Mouse (Mus musculus) hindbrain, embryonic 10.5 days (tissue): ENCODE results near the gene Fibin. TPM values are rescaled to one million over a fixed set of nuclear protein-coding genes. Genes with fewer than 3 reads are reported as not detected.

Experiments
- DNase-seq: peaks from one replicate; pipeline ENCODE4 v3.0.0-alpha.2; 2017; ENCODE audit warnings: low spot score
- H3K27ac ChIP-seq: fragments of 300-500 bp; sonication (generic); 2 replicates; pipeline ENCODE4 v1.5.1; 2016; ENCODE audit warnings: mild to moderate bottlenecking, moderate library complexity
- H3K27me3 ChIP-seq: fragments of 300-500 bp; sonication (generic); 2 replicates; pipeline ENCODE4 v1.6.1; 2016; ENCODE audit warnings: mild to moderate bottlenecking; ENCODE audit not compliant: poor library complexity, insufficient read depth, severe bottlenecking
- H3K36me3 ChIP-seq: fragments of 300-500 bp; sonication (generic); 2 replicates; pipeline ENCODE4 v1.6.1; 2016; ENCODE audit warnings: mild to moderate bottlenecking, moderate library complexity
- H3K4me1 ChIP-seq: fragments of 300-500 bp; sonication (generic); replicated peaks from 2 replicates; pipeline ENCODE4 v1.6.1; 2016; ENCODE audit warnings: mild to moderate bottlenecking
- H3K4me3 ChIP-seq: fragments of 300-500 bp; sonication (generic); 2 replicates; pipeline ENCODE4 v1.5.1; 2016; ENCODE audit warnings: mild to moderate bottlenecking, moderate library complexity
- H3K9me3 ChIP-seq: fragments of 300-500 bp; sonication (generic); 2 replicates; pipeline ENCODE4 v1.6.1; 2016; ENCODE audit warnings: mild to moderate bottlenecking, moderate library complexity
- WGBS: fragments of 180-500 bp; shearing (Covaris S2); methylation state at CpG from one replicate; pipeline ENCODE4 v1.1.7; 2016; 5-methylcytosine and 5-hydroxymethylcytosine counted together
- polyA plus RNA-seq: library from polyadenylated mRNA; unstranded; fragments of >200 nt; fragmentation: Nextera tagmentation; extraction: Ambion mirVana; gene quantifications from 2 replicates; pipeline ENCODE4 v1.2.1, GENCODE M21; 2016

Fibin gene
- polyA plus RNA-seq, 1 experiment from 2014 or later, result 3.2 TPM

DNA sequence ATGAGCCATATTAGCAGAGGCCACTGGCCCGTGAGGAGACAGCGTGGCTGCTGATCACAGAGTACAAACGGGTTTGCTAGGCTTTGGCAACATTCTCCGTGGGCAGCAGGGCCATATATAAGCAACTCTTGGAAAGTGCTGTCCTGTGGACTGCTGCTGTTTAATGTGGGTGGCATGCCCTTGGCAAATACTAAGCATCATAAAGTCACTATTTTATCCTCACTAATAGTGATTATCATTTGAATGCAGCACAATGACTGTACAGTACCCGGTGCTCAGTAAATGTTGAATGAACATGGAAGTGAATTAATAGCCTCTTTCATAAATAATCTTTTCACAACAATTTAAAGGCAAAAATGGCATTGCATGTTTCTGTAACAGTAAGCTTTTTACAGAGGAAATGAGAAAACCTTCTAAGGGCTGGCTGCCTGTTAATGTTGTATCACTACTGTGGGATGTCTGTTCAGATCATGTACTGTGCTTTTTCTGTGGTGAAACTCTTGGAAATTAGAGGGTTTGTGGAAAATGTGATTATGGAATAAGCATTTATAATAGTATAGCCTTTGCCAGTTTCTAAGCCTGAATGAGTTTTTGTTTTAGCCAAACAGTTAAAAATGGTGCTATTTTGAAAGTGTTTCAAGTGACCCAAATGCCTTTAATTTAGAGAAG lies 9.5 kb downstream of the Fibin start:
- H3K36me3 ChIP-seq, result no peaks in the 10 kb centered on the region
- peaks cover 5% of the 10 kb centered on the region for H3K4me1 ChIP-seq
- no peak overlapping the region for H3K27ac ChIP-seq
- 88% methylated on average over 5 of the region's 5 CpGs for WGBS
- no peaks in the 10 kb centered on the region for H3K27me3 ChIP-seq
- no peaks in the 10 kb centered on the region for H3K9me3 ChIP-seq
- DNase-seq, result no peak
- H3K4me3 ChIP-seq, result no peak overlapping the region

DNA sequence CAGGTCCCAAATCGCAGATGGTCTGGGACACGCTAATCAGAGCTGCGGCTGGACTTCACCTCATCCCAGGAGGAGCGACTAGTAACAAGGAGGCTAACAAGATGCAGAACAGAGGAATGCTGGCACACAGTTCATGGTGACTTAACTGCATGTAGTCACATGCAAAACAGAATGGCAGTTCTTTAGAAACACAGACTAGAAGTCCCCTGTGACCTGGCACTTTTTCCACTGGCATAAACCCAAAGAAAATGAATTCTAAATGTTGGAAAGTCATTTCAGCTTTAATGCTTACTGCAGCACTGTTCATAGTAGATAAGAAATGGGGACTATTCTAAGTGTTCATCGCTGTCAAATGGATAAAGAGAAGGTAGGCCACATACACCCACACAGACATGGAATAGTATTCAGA lies 11.1 kb downstream of the Fibin start:
- peaks cover 5% of the 10 kb centered on the region for H3K4me1 ChIP-seq
- no peaks in the 10 kb centered on the region for H3K9me3 ChIP-seq
- no peaks in the 10 kb centered on the region for H3K27me3 ChIP-seq
- no peak overlapping the region for H3K4me3 ChIP-seq
- DNase-seq, result no peak
- no peaks in the 10 kb centered on the region for H3K36me3 ChIP-seq
- H3K27ac ChIP-seq, result no peak overlapping the region
- WGBS, result 40% methylated on average over 5 of the region's 5 CpGs

DNA sequence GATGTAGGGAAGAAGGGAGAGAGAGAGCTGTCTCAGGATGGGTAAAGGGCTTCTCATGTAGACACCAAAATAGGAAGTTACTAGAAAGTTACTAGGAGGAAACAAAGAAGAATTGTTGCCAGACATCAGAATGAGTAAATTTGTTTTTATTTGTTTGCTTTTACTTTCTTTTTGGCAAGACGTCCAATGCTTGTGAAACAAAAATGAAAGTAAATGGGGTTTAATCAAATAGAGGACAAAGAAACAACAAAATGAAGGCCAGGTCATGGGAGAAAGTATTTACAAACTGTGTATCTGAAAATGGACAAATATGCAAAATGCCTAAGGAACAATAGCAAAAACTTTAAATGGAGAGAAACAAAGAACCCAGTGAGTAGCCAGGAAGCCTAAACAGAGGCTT lies 11.6 kb downstream of the Fibin start:
- no peaks in the 10 kb centered on the region for H3K36me3 ChIP-seq
- H3K4me3 ChIP-seq, result no peak overlapping the region
- DNase-seq, result no peak
- 52% methylated on average over 1 of the region's 1 CpGs for WGBS
- H3K27ac ChIP-seq, result no peak overlapping the region
- peaks cover 5% of the 10 kb centered on the region for H3K4me1 ChIP-seq
- H3K27me3 ChIP-seq, result no peaks in the 10 kb centered on the region
- H3K9me3 ChIP-seq, result no peaks in the 10 kb centered on the region

DNA sequence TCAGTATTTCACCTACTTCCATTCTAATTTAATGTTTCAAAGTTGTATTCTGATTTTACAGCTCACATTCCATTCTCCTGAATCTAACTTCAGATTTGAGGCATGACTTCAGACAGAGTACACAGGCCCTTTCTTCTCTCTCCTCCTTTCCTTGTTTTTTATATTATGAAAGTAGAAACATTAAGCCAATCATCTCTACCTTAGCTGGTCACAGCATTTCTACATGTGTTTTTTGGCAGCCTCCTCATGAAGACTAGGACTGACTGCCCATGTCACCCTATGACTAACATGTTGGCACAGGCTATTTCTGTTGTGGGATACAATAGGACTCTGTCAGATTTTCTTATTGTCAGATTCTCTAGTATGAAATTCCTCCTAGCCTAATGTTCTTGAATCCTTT lies 34.0 kb downstream of the Fibin start:
- Histone ChIP-seq H3K27ac (no peak overlapping the region), H3K9me3 (no peaks in the 10 kb centered on the region), H3K27me3 (no peaks in the 10 kb centered on the region), H3K36me3 (no peaks in the 10 kb centered on the region), H3K4me1 (no peaks in the 10 kb centered on the region), H3K4me3 (no peak overlapping the region)
- no peak for DNase-seq

DNA sequence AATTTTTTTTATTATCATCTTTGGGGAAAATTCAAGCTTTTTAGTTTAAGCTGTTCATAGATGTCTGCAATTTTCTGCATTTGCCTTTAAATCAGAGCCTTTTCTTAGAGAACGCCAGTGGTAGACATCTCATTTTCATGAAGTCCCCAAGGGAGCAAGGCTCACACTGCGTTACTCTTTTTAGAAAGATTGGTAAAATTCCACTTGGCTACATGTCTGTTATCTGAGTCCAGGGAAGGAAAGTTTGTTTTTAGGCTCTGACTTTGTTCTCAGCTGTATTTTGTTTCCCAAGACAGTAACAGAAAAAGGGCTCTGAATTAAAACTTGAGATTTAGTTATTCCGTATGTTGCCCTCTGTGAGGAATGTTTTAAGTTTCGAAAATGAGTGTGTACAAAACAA lies 43.0 kb downstream of the Fibin start:
- H3K4me1 ChIP-seq, result no peaks in the 10 kb centered on the region
- no peaks in the 10 kb centered on the region for H3K27me3 ChIP-seq
- H3K27ac ChIP-seq, result no peak overlapping the region
- 73% methylated on average over 4 of the region's 4 CpGs for WGBS
- DNase-seq, result no peak
- no peaks in the 10 kb centered on the region for H3K36me3 ChIP-seq
- H3K4me3 ChIP-seq, result no peak overlapping the region
- no peaks in the 10 kb centered on the region for H3K9me3 ChIP-seq

DNA sequence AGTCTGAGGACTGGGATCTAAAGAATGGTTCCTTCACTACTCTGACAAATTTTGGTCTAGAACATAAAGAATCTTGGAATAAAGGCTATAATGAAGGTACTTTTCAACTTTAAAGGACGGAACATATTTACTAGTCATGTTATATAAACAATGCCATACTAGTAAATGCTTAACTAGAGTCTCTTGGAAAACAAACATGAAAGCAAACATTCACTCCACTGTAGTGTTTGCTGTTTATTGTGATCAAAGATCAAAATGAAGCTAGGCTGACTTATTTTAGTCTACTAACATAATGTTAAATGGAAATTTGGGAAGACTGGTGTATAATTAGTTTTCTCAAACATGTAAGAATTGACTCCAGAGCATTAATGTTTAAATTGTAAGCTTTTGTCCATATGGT lies 43.7 kb downstream of the Fibin start:
- no peak for DNase-seq
- Histone ChIP-seq H3K4me3 (no peak overlapping the region), H3K36me3 (no peaks in the 10 kb centered on the region), H3K27me3 (no peaks in the 10 kb centered on the region), H3K27ac (no peak overlapping the region), H3K4me1 (no peaks in the 10 kb centered on the region), H3K9me3 (no peaks in the 10 kb centered on the region)
- 86% methylated on average over 1 of the region's 1 CpGs for WGBS

DNA sequence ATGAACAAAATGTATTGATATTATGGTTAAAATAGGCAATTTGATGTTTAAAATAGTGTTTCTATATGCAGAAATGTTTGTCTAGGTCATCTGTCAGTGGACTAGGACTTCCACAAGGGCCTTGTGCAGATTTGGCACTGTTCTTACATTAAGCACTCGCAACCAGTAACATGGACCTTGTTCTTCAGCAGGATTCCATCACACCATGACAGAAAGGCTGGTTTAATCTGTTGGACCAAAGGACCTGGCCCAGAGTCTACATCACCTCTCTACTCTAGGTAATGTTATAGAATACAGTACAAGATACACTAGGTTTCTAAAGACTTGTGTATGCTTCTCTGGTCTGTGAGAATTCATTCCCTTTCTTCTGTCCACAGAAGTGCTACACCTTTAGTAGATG lies 44.3 kb downstream of the Fibin start:
- no peak overlapping the region for H3K4me3 ChIP-seq
- no peak for DNase-seq
- no peaks in the 10 kb centered on the region for H3K4me1 ChIP-seq
- no peaks in the 10 kb centered on the region for H3K9me3 ChIP-seq
- 93% methylated on average over 1 of the region's 1 CpGs for WGBS
- no peaks in the 10 kb centered on the region for H3K36me3 ChIP-seq
- no peaks in the 10 kb centered on the region for H3K27me3 ChIP-seq
- no peak overlapping the region for H3K27ac ChIP-seq

DNA sequence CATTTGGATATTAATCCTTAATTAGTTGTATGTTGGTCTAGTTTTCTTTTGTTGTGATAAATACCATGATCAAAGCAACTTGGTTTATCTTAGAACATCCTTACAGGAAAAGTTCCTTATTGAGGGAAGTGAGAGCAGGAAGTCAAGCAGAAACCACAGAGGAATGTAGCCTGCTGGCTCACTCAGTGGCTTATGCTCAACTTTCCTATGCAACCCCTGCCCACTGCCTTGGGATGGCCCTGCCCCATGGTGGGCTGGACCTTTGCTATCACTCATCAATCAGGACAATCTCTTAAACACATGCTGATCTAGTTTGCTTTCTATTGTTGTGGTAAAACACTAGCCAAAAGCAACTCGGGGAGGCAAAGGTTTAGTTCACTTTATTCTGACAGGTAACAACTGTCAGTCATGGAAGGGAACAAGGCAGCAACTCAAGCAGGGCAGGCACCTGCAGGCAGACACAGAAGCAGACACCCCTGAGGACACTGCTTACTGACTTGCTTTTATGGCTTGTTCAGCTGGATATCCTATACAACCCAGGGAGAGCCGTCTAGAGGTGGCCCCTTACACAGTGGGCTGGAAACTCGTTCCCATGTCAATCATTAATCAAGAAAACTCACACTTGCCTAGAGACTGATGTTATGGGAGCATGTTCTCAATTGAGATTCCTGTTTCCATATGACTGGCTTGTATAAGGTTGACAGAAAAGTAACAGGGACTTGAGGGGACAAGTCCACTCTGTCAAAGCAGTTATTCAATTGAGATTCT lies 46.7 kb downstream of the Fibin start:
- Histone ChIP-seq H3K36me3 (no peaks in the 10 kb centered on the region), H3K4me3 (no peak overlapping the region), H3K27ac (no peak overlapping the region), H3K9me3 (no peaks in the 10 kb centered on the region), H3K27me3 (no peaks in the 10 kb centered on the region), H3K4me1 (no peaks in the 10 kb centered on the region)
- no peak for DNase-seq
- WGBS, result 23% methylated on average over 3 of the region's 3 CpGs

DNA sequence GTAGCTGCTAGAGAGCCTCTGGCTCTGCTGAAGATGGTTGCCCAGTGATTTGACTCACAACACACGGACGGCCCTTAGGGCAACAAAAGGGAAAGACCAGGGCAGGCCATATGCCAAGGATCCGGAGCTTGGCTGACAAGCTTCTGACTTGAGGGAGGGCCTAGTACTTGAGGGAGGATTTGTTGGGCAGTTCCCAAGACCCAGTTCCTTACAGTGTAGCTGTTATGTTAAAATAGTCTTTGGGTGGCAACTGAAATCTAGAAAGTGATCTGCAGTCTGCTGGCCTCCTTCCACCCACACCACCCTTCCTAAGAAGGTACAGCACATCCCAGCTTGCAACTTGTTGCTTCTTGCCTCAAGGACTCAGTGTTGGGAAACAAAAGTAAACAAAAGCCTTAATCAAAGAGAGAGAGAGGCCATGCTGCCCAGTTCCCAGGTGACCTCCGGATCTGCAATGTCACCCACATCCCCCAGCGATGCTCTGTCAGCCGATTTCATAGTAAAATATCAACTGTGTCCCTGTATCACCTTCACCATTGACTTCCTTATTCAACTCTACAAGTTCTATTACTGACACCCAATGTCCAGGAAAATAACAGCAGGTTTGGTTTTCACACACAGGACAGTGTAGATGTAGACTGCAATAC lies 48.4 kb downstream of the Fibin start, which contains the start of gene Bbox1:
TSS of gene Bbox1 (minus strand) at position 52 of the 647 bp plus-strand sequence.
- H3K36me3 ChIP-seq, result no peaks in the 10 kb centered on the region
- H3K27ac ChIP-seq, result no peak within 1 kb of the TSS
- no peak within 1 kb of the TSS for H3K4me3 ChIP-seq
- H3K4me1 ChIP-seq, result no peaks in the 10 kb centered on the region
- no peaks in the 10 kb centered on the region for H3K9me3 ChIP-seq
- WGBS, result 84% methylated on average over 6 of the region's 6 CpGs
- DNase-seq, result no peak
- H3K27me3 ChIP-seq, result no peaks in the 10 kb centered on the region

DNA sequence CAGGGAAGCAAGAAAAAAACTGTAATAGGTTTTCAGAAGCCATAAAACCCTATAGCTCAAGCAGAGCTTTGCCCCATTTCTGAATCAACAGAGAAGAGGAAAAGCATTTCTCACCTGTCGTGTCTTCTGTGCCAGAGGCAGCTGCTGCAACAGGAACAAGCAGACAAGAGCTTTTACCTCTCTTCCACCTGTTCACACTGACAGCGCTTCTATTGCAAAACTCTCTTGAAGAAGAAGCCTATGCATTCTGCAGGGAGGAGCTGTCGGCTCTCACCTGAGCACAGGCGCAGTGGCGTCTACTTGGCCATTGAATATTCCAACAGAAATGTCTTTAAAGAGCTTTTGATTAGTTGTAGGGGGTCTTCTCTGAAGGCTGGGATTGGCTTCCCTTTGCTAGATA lies 48.9 kb downstream of the Fibin start:
- Histone ChIP-seq H3K4me3 (no peak overlapping the region), H3K36me3 (no peaks in the 10 kb centered on the region), H3K27ac (no peak overlapping the region), H3K9me3 (no peaks in the 10 kb centered on the region), H3K27me3 (no peaks in the 10 kb centered on the region), H3K4me1 (no peaks in the 10 kb centered on the region)
- WGBS, result 90% methylated on average over 5 of the region's 5 CpGs
- no peak for DNase-seq

DNA sequence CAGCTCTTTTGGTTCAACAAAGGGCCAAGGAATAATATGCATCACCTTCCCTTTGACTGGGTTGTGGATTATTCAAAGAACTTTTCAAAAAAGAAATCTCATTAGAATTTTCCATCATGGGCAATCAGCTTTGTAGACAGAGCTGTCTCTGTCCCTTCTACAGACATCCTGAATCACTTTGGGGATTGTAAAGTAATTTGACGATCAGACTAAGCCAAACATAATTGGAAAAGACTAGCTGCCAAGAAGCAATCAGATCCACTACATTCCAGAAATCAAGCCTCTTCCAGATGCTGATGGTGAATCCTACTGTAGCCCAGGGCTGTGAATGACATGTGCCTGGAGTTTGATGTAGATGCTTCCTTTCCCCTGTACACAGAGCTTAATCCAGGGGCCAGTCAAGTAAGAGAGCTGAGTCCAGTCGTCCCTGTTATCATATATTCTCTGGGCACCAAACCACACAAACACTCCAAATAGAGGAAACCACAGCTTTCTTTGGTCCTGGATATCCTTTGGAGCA lies 49.6 kb downstream of the Fibin start:
- Histone ChIP-seq H3K36me3 (no peaks in the 10 kb centered on the region), H3K27ac (no peak overlapping the region), H3K4me1 (no peaks in the 10 kb centered on the region), H3K9me3 (no peaks in the 10 kb centered on the region), H3K4me3 (no peak overlapping the region), H3K27me3 (no peaks in the 10 kb centered on the region)
- DNase-seq, result no peak
- WGBS, result 78% methylated on average over 2 of the region's 2 CpGs
